Mouse (Mus musculus): ENCODE measurements around the gene Spata13.

Spata13 gene

DNA sequence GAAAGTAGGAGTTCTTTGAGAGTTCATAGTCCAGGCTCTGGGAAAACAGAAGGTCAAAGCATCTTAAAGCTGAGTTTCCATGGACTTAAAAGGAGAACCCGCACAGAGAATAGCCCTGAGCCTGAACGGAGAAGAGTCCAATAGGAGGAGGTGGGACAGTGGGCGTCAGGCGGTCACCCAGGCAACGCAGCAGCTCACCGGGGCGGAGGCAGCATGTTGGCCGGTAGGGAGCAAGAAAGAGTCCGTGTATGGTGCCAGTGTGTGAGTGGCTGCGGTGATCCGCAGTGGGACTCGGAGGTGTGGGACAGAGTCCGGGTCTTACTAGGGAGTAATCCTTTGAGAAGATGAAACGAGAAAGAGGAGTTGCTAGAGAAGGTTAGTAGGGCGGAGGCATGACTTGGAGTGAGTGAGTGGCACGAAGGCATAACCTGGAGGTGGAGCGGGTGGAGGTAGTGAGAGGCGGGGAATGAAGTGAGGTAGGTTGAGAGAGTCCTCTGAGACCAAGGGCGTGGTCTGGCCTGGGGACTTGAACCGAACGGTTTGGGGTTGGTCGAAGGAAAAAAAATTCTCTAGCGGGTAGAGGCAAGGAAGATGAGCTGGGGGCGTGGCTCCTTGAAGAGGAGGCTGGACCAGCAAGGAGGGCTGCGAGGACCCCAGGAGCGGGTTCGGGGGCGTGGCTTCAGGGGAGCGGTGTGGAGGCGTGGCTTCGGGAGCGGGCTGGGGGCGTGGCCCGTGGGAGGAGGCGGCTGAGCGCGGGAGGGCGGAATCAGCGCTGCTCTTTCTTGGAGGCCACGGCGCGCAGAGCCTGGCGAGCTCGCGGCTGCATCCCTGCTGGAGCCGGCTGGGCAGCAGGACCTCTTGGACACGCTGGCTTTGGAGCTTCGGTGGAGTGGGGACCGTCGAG is at the start of gene Spata13:
Spata13 (plus strand) TSS at position 41 of the 904 bp plus-strand sequence.
- in situ Hi-C loops (cut with MboI): no loop called here

GRCm38 (mm10) chr14:60586687-60587453 is 46.9 kb upstream of the Spata13 start:
- in situ Hi-C loops (cut with MboI): no loop called here

DNA sequence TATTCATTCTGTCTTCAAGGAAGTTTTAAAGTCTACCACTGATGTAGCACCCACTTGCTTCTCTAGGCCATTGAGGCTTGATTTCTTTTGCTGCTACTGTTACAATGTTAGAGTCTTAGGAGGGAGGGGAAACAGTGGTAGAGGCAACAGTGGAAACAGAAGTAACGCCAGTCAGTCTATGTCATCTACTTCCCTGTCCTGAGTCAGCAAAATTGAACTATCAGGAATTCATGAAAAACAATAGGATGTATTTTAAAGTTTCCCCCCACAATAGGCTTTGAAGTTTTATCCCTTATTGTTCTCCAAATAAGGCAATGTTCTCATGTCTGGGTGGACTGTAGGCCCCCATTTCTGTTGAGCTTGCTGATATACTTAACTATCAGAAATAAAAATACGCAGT is 44.8 kb upstream of the Spata13 start:
- in situ Hi-C loops (cut with MboI): no loop called here

GRCm38 (mm10) chr14:60592339-60592738 is 41.5 kb upstream of the Spata13 start:
- in situ Hi-C loops (cut with MboI): no loop called here

- in situ Hi-C loops (cut with MboI): no loop called here
These were observed 41.0 kb upstream of the Spata13 start for GRCm38 (mm10) chr14:60592822-60593221.

DNA sequence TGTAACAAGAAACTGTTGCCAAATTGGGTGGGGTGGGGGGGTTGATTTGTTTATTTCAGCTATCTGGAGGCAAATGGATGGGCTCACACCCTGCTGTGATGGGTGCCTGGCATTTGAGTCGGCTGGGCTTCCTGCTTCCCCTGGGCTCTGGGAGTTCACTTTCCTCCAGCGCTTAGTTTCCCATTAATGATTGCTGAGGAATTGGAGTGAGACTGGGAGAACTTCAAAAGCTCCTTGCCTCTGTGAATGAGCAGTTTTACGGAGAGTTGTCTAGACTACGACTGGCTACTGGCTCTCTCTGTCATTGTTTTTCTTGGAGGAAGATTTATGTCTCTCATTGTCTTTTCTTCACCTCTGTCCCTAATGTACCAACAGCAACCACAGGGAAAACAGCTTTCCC is 36.2 kb upstream of the Spata13 start:
- in situ Hi-C loops (cut with MboI): no loop called here

DNA sequence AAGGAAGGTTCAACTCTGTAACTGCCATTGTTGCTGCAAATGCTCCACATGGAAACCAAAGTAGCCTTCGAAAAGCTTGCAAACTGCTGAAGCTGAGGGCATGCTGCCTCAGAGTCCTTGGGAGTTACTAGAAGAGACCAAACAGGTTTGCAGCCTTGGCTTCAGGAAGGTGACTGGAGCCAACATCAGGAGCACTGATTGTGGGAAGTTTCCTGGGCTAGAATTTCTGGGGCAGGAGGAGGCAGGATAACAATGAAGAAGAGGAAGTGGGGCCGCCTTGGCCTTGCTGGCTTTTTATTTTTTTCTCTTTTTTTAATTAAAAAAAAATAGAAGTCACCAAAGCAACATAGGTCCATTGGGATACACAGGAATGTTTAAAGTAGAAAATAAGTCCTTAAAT is 34.8 kb upstream of the Spata13 start:
- in situ Hi-C loops (cut with MboI): no loop called here

- in situ Hi-C loops (cut with MboI): no loop called here
These were observed 28.2 kb upstream of the Spata13 start for GRCm38 (mm10) chr14:60605564-60605963.

DNA sequence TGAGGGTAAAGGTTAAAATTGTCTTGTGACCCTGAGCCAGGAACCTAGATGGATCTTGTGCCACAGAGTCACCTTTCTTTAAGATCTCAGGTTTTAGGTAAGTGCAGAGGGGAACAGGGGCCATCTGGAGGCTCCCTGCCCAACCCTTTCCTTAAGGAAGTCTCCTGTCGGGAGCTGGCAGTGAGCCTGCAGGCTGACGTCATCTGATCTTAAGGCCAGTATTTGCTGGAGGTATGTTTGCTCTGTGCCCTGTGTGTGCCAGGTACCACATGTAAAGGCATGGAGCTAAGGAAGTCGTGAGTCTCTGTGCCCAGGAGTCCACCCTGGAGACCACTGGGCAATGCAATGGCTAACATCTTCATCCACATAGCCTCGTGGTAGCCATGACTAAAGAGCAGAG is 27.6 kb upstream of the Spata13 start:
- in situ Hi-C loops (cut with MboI): no loop called here

GRCm38 (mm10) chr14:60607743-60608142 is 26.1 kb upstream of the Spata13 start:
- in situ Hi-C loops (cut with MboI): no loop called here

DNA sequence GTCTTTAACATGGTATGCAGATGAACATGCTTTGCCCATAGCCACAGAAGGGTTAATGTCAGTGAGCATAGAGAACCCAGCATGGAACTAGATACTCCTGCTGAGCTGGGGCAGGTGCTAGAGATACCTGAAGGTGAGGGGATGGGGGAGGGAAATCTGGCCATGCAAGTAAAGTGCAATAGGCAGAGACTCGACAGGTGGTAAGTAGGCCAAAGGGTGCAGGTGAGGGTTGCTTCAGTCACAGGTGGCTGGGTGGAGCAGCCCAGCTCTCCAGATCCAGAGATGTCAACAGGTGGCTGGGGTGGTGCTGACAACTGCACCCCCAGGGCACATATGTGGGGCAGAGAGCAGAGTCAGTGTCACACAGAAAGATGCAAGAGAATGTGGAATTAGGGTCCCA is 24.6 kb upstream of the Spata13 start:
- in situ Hi-C loops (cut with MboI): no loop called here

- in situ Hi-C loops (cut with MboI): no loop called here
These were observed 21.1 kb upstream of the Spata13 start for GRCm38 (mm10) chr14:60612671-60613070.

GRCm38 (mm10) chr14:60621076-60621475 is 12.7 kb upstream of the Spata13 start:
- in situ Hi-C loops (cut with MboI): no loop called here

DNA sequence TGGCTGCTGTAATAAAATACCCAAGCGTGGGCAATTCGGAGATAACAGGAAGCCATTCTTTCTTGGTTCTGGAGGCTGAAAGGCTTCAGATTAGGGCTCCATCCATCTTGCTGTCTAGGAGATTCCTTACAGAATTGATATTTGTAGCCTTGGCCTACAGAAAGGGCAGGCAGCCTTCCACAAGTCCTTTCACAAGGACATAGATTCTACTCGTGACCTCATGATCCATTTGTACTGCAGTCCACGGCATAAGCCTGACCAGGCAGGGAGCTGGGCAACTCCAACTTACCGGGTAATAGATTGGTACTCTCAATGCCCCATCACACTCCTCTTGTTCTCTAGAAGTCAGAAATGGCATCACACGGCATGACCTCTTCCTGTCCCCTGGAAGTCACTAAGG is 8.3 kb upstream of the Spata13 start:
- in situ Hi-C loops (cut with MboI): no loop called here

DNA sequence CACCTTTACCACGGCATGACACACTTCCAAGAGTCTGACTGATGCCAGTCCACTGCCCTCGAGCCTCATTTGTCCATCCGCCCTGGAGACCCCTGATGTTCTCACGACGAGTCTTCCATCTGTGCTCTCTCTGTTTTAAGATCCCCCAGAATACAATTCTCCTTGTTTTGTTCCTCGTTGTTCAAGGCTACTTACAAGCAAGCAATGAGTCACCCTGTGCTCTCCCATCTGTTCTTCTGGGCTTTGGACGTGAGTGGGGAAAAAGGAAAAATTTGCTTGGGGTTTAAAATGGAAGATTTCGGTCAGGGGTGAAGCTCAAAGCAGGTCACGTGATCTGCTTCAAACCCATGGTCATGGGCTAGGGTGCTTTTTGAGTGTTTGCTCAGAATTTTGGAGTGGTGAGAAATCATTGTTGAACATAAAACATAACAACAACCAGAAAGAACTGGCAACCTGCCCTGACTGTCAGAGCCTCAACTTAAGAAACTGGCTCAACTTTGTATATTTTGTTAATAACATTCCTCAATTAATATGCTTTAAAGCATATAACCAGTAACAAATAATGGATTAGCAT is 3.8 kb upstream of the Spata13 start:
- in situ Hi-C loops (cut with MboI): no loop called here

- in situ Hi-C loops (cut with MboI): no loop called here
These were observed 2.8 kb upstream of the Spata13 start for GRCm38 (mm10) chr14:60630981-60631380.

DNA sequence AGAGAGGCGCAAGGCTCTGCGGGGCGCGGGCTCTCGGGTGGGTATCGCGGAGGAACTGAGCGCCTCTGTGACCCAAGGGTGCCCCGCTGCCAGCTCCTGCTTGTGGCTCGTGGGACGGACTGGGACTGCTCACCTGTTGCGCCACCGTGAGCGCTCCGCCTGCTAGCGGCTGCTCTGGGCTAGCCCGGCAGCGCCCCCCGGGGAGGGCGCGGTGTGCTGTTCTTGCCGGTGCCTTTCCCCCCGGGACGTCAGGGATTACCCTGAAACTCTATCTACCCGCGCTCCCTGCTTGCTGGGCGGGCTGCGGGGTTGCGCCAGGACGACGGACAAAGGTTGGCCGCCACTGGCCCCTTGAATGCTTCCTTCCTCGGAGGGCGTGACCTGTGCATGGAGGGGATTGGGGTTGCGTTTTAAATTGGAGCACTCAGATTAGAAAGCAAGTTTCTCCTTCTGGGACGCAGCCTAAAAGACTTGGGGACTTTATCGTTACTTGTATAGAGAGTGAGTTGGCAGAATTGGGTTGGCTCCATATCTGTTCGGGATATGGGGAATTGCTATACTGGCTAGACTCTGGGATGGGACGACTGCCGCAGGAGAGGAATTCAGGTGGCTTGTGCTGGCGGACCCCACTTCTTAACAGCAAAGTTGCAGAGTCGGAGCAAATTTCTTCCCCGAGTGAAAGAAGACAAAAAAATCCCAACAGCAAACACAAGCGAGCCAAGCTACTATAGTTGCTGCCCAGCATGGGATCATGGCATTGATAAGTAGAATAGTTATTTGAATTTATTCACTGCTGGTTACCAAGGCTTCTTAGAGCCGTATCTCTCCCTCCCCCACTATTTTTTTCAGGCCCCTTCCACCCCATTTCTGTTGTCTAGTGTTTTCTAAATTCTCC is 1.3 kb downstream of the Spata13 start:
- in situ Hi-C loops (cut with MboI): no loop called here

DNA sequence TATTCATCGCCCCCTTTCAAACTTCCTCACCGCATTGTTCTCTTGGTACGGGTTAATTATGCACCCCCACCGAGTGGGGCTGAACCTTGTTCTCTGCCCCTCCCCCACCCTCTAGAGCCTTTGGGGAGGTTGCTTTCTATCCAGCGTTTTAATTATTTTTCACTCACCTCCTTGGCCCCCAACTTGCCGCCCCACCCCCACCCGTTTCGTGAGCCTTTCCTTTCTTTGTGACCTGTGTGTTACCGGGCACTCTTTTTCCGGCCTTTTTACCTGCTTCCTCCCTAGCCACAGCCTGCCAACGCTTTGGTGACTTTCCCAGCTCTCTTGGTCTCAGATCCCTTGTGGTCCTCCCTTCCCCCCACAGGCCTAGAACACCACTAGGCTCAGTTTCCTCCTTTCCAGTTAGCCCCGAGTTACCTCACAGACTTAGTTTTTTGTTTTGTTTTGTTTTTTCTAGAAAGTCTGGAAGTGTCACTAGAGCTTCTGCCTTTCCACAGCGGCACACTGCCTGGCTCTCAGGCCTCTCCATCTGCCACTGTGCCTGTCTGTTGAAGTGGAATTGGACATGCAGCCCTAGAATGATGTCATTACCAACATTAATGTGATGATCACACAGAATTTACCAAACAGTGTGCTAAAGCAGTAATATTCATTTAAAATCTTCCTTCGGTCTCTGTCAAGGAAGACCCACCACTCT is 2.3 kb downstream of the Spata13 start:
- in situ Hi-C loops (cut with MboI): no loop called here

DNA sequence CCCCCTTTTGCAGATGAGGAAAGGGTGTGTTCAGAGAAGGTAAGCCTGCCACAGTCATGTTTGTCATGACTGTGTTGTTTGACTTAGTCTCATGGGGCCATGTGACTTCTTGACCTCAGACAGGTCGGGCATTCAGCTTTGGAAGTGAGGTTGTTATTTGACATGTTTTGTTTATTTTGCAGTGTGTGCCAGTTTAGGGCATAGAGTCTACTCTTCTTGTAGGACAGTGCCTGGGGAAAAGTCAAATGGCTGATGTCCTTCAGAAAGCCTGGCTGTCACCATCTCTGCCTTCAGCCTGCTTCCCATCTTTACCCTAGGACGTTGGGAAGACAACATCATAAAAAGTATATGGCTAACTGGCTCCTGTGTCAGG is 2.8 kb downstream of the Spata13 start:
- in situ Hi-C loops (cut with MboI): no loop called here

GRCm38 (mm10) chr14:60636996-60637395 is 3.2 kb downstream of the Spata13 start:
- in situ Hi-C loops (cut with MboI): no loop called here

DNA sequence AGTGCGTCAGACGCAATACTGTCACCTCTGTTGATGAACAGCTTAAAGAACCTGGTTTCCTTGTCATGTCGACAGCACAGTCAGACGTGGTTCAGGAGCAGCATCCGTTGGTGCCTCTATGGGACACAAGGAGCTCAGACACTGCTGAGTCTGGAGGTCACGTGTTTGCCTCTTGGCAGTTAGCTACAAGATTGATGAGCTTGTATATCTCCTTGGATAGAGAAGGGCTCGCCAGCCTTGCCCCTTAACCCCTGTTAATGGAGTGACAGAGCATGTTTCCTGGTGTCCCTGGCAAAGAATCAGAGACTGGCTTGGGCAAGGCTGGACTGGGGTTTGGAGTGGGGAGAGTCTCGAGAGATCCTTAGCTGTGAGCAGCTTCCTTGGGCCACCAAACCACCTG is 4.4 kb downstream of the Spata13 start:
- in situ Hi-C loops (cut with MboI): no loop called here
